ENCODE assay signal across 16 mouse cellular contexts in the genomic region with DNA sequence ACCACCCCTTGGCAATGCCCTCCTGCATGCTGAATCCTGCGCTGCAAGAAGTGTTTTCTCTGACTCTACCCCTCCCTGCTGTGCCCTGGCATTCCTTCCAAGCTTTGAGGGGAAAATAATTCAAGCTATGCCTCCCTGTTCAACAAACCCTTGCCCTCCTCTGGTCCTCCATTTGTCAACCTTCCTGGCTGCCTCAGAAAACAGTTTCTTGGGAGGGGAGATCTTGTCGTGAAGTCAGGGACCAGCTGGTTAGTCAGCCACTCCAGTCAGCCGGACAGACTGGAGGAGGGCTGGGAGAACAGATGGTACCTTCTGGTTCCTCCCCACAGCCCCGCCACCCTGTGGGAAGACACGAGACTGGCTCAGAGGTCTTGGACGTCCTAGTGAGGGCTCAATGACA. TPM values are rescaled to one million over a fixed set of nuclear protein-coding genes. Genes with fewer than 3 reads are reported as not detected.
DNase-seq lines count a peak whose midpoint lies in the region; ATAC-seq and TF ChIP-seq lines count a peak whose summit lies in the region.
"Had no signal": no experiment of that assay in that cellular context is flagged by ENCODE, and none has a peak within 500 bp of the region (broad histone marks: within the 10 kb centered on the region; RNA-seq: fewer than 3 reads in every experiment).

No protein-coding gene starts in this region.

- no peak for DNase-seq in forebrain, embryonic 10.5 days (ENCODE audit: extremely low spot score, low spot score)
- DNase-seq in forebrain, embryonic 11.5 days (ENCODE audit: low spot score) = no peak
- no peak for DNase-seq in layer of hippocampus, adult 2 months (ENCODE audit: low spot score in 2 of 2)
- no peak for DNase-seq in layer of hippocampus, adult 9-11 months
- peak; percentile 95 for DNase-seq in brain, adult 2 months (ENCODE audit: low read depth, low spot score)
- peak; percentile 76 to 87 for DNase-seq in cerebellum, postnatal 14 days
- DNase-seq in spleen, postnatal 4 days (ENCODE audit: low spot score in 2 of 2) = no peak
- DNase-seq in lung, postnatal 4 days = no peak
- DNase-seq: adrenal gland, postnatal 36 days; gastrocnemius, postnatal 14 days; kidney, postnatal 25 days had no signal

- no peak overlapping the region for H3K9ac ChIP-seq in forebrain, embryonic 11.5 days (ENCODE audit: low read length)
- H3K9ac ChIP-seq: embryonic facial prominence, embryonic 13.5 days; limb, embryonic 12.5 days had no signal

- H3K4me3 ChIP-seq in forebrain, embryonic 10.5 days = no peak overlapping the region
- no peak overlapping the region for H3K4me3 ChIP-seq in forebrain, embryonic 11.5 days (ENCODE audit: low read depth, low read length)
- H3K4me3 ChIP-seq in layer of hippocampus, adult 2 months = no peak overlapping the region
- H3K4me3 ChIP-seq: embryonic facial prominence, embryonic 13.5 days; limb, embryonic 12.5 days; midbrain, embryonic 10.5 days had no signal

- no peaks in the 10 kb centered on the region for H3K36me3 ChIP-seq in forebrain, embryonic 10.5 days (replicated peaks)
- H3K36me3 ChIP-seq in forebrain, embryonic 11.5 days (ENCODE audit: control insufficient read depth, insufficient read depth, low read length) = no peaks in the 10 kb centered on the region
- H3K36me3 ChIP-seq: midbrain, embryonic 10.5 days had no signal

- peaks cover 43% of the 10 kb centered on the region for H3K4me1 ChIP-seq in forebrain, embryonic 10.5 days
- H3K4me1 ChIP-seq in forebrain, embryonic 11.5 days (replicated peaks; ENCODE audit: control insufficient read depth, insufficient read depth, low read length) = peaks cover 5% of the 10 kb centered on the region; the same call in 1 of the 2 replicates

- no peaks in the 10 kb centered on the region for H3K9me3 ChIP-seq in forebrain, embryonic 10.5 days
- no peaks in the 10 kb centered on the region for H3K9me3 ChIP-seq in forebrain, embryonic 11.5 days (ENCODE audit: control insufficient read depth, low read length)
- H3K9me3 ChIP-seq: embryonic facial prominence, embryonic 13.5 days; limb, embryonic 12.5 days; midbrain, embryonic 10.5 days had no signal

- 71% methylated on average over 6 of the region's 6 CpGs for WGBS in forebrain, embryonic 10.5 days
- 74% methylated on average over 6 of the region's 6 CpGs for WGBS in forebrain, embryonic 11.5 days

- H3K27me3 ChIP-seq in forebrain, embryonic 10.5 days (ENCODE audit: poor library complexity, severe bottlenecking) = peaks cover 28% of the 10 kb centered on the region
- no peaks in the 10 kb centered on the region for H3K27me3 ChIP-seq in forebrain, embryonic 11.5 days (ENCODE audit: control insufficient read depth, insufficient read depth, low read length)
- H3K27me3 ChIP-seq: embryonic facial prominence, embryonic 13.5 days had no signal

- H3K27ac ChIP-seq in forebrain, embryonic 10.5 days = 0 out of 2 replicates have a peak overlapping the region, but pooled peaks have one; percentile 6
- H3K27ac ChIP-seq in forebrain, embryonic 11.5 days (ENCODE audit: low read depth, low read length) = no peak overlapping the region
- H3K27ac ChIP-seq in layer of hippocampus, adult 2 months = peak overlapping the region; percentile 95
- H3K27ac ChIP-seq: embryonic facial prominence, embryonic 13.5 days; limb, embryonic 12.5 days; midbrain, embryonic 10.5 days had no signal

- no peak for TF ChIP-seq CTCF in layer of hippocampus, adult 2 months (conservative IDR thresholded peaks at IDR 0.05)

- H3K4me2 ChIP-seq in forebrain, embryonic 11.5 days (ENCODE audit: low read depth, low read length, severe bottlenecking) = no peak overlapping the region
- H3K4me2 ChIP-seq: embryonic facial prominence, embryonic 13.5 days; limb, embryonic 12.5 days had no signal

- ATAC-seq in forebrain, embryonic 11.5 days (replicated peaks; ENCODE audit: low FRiP score) = no peak
- ATAC-seq: inflammation-experienced regulatory T-cells, adult 6 months had no signal

RNA-seq across cellular contexts. Expression of gene Pdk2, which starts 3.8 kb away (rescaled TPM):
- polyA plus RNA-seq in forebrain, embryonic 10.5 days (2016; fragmentation: Nextera tagmentation; extraction: Ambion mirVana) = 12.1 and 12.5 TPM in 2 replicates
- polyA plus RNA-seq in forebrain, embryonic 11.5 days (2014; fragmentation: Nextera tagmentation; extraction: Ambion mirVana) = 16.5 and 17.4 TPM in 2 replicates
- total RNA-seq in layer of hippocampus, adult 2 months (2021) = 100 to 1,000 TPM; 133 TPM
- total RNA-seq: CH12.LX had no signal

RNA-seq across cellular contexts. Expression of gene Samd14, which starts 27.6 kb away (rescaled TPM):
- 35.8 and 36.7 TPM in 2 replicates for polyA plus RNA-seq in forebrain, embryonic 10.5 days (2016; fragmentation: Nextera tagmentation; extraction: Ambion mirVana)
- 56.8 and 59.2 TPM in 2 replicates for polyA plus RNA-seq in forebrain, embryonic 11.5 days (2014; fragmentation: Nextera tagmentation; extraction: Ambion mirVana)
- total RNA-seq in layer of hippocampus, adult 2 months (2021) = 10 to 100 TPM; 38.9 to 40.8 TPM

RNA-seq across cellular contexts. Expression of gene Itga3, which starts 39.3 kb away (rescaled TPM):
- polyA plus RNA-seq in forebrain, embryonic 10.5 days (2016; fragmentation: Nextera tagmentation; extraction: Ambion mirVana) = 5.5 and 6.5 TPM in 2 replicates
- 4.4 and 5.4 TPM in 2 replicates for polyA plus RNA-seq in forebrain, embryonic 11.5 days (2014; fragmentation: Nextera tagmentation; extraction: Ambion mirVana)
- 10 to 100 TPM; 10.3 to 16.1 TPM for total RNA-seq in layer of hippocampus, adult 2 months (2021)

RNA-seq across cellular contexts. Expression of gene Ppp1r9b, which starts 46.5 kb away (rescaled TPM):
- polyA plus RNA-seq in forebrain, embryonic 10.5 days (2016; fragmentation: Nextera tagmentation; extraction: Ambion mirVana) = 8.7 and 10.7 TPM in 2 replicates
- polyA plus RNA-seq in forebrain, embryonic 11.5 days (2014; fragmentation: Nextera tagmentation; extraction: Ambion mirVana) = 17.2 and 18.6 TPM in 2 replicates
- 100 to 1,000 TPM; 967 to 974 TPM for total RNA-seq in layer of hippocampus, adult 2 months (2021)

Comparison
In these comparisons a context has a peak if more than half of its experiments do, and no peak if none do; other contexts are left out.
1. DNase-seq: peak in brain, adult 2 months (single experiment) and cerebellum, postnatal 14 days (2 of 2); none in forebrain, embryonic 10.5 days (single experiment), forebrain, embryonic 11.5 days (single experiment), layer of hippocampus, adult 2 months (0 of 2), layer of hippocampus, adult 9-11 months (single experiment), spleen, postnatal 4 days (0 of 2) and lung, postnatal 4 days (0 of 2).